Mouse (Mus musculus): ENCODE results near the gene Fto. TPM values are rescaled to one million over a fixed set of nuclear protein-coding genes. Genes with fewer than 3 reads are reported as not detected.
A peak's percentile ranks its signal among the peaks of the same experiment; 100 is the strongest.

The Fto gene
- polyA plus RNA-seq, 1 experiment = 144 TPM

GRCm38 (mm10) chr8:91443911-91444310 lies 130.6 kb downstream of the Fto start:
- TF ChIP-seq CTCF (IDR thresholded peaks at IDR 0.05; ENCODE audit: borderline replicate concordance, extremely low read depth, insufficient read depth, insufficient read length) = no peak
- no peak for TF ChIP-seq POLR2A (IDR thresholded peaks at IDR 0.05; ENCODE audit: borderline replicate concordance, extremely low read depth, insufficient read depth, insufficient read length, poor library complexity, severe bottlenecking)
- DNase-seq (ENCODE audit: low read depth) = no peak

- DNase-seq (ENCODE audit: low read depth) = no peak
- TF ChIP-seq CTCF (IDR thresholded peaks at IDR 0.05; ENCODE audit: borderline replicate concordance, extremely low read depth, insufficient read depth, insufficient read length) (no peak), POLR2A (IDR thresholded peaks at IDR 0.05; ENCODE audit: borderline replicate concordance, extremely low read depth, insufficient read depth, insufficient read length, poor library complexity, severe bottlenecking) (no peak)
Observed at GRCm38 (mm10) chr8:91444636-91445410, 131.5 kb downstream of the Fto start.

GRCm38 (mm10) chr8:91445516-91445915 lies 132.2 kb downstream of the Fto start:
- DNase-seq (ENCODE audit: low read depth) = no peak
- TF ChIP-seq POLR2A (IDR thresholded peaks at IDR 0.05; ENCODE audit: borderline replicate concordance, extremely low read depth, insufficient read depth, insufficient read length, poor library complexity, severe bottlenecking) = no peak
- no peak for TF ChIP-seq CTCF (IDR thresholded peaks at IDR 0.05; ENCODE audit: borderline replicate concordance, extremely low read depth, insufficient read depth, insufficient read length)

GRCm38 (mm10) chr8:91446008-91446407 lies 132.7 kb downstream of the Fto start:
- TF ChIP-seq POLR2A (IDR thresholded peaks at IDR 0.05; ENCODE audit: borderline replicate concordance, extremely low read depth, insufficient read depth, insufficient read length, poor library complexity, severe bottlenecking) = no peak
- no peak for TF ChIP-seq CTCF (IDR thresholded peaks at IDR 0.05; ENCODE audit: borderline replicate concordance, extremely low read depth, insufficient read depth, insufficient read length)
- DNase-seq (ENCODE audit: low read depth) = no peak

GRCm38 (mm10) chr8:91448667-91449329 lies 135.5 kb downstream of the Fto start:
- no peak for DNase-seq (ENCODE audit: low read depth)
- no peak for TF ChIP-seq POLR2A (IDR thresholded peaks at IDR 0.05; ENCODE audit: borderline replicate concordance, extremely low read depth, insufficient read depth, insufficient read length, poor library complexity, severe bottlenecking)
- TF ChIP-seq CTCF (IDR thresholded peaks at IDR 0.05; ENCODE audit: borderline replicate concordance, extremely low read depth, insufficient read depth, insufficient read length) = no peak

GRCm38 (mm10) chr8:91454926-91455325 lies 141.6 kb downstream of the Fto start:
- DNase-seq (ENCODE audit: low read depth) = no peak
- TF ChIP-seq POLR2A (IDR thresholded peaks at IDR 0.05; ENCODE audit: borderline replicate concordance, extremely low read depth, insufficient read depth, insufficient read length, poor library complexity, severe bottlenecking) (no peak), CTCF (IDR thresholded peaks at IDR 0.05; ENCODE audit: borderline replicate concordance, extremely low read depth, insufficient read depth, insufficient read length) (no peak)

GRCm38 (mm10) chr8:91455591-91455990 lies 142.3 kb downstream of the Fto start:
- DNase-seq (ENCODE audit: low read depth) = no peak

GRCm38 (mm10) chr8:91458016-91458415 lies 144.7 kb downstream of the Fto start:
- TF ChIP-seq CTCF (IDR thresholded peaks at IDR 0.05; ENCODE audit: borderline replicate concordance, extremely low read depth, insufficient read depth, insufficient read length) (no peak), POLR2A (IDR thresholded peaks at IDR 0.05; ENCODE audit: borderline replicate concordance, extremely low read depth, insufficient read depth, insufficient read length, poor library complexity, severe bottlenecking) (no peak)
- DNase-seq (ENCODE audit: low read depth) = no peak

More at GRCm38 (mm10) chr8:91455591-91455990, 142.3 kb downstream of the Fto start:
- TF ChIP-seq CTCF (IDR thresholded peaks at IDR 0.05; ENCODE audit: borderline replicate concordance, extremely low read depth, insufficient read depth, insufficient read length) (no peak), POLR2A (IDR thresholded peaks at IDR 0.05; ENCODE audit: borderline replicate concordance, extremely low read depth, insufficient read depth, insufficient read length, poor library complexity, severe bottlenecking) (no peak)

- DNase-seq (ENCODE audit: low read depth) = no peak
- TF ChIP-seq CTCF (IDR thresholded peaks at IDR 0.05; ENCODE audit: borderline replicate concordance, extremely low read depth, insufficient read depth, insufficient read length) (no peak), POLR2A (IDR thresholded peaks at IDR 0.05; ENCODE audit: borderline replicate concordance, extremely low read depth, insufficient read depth, insufficient read length, poor library complexity, severe bottlenecking) (no peak)
Observed at GRCm38 (mm10) chr8:91460965-91461364, 147.6 kb downstream of the Fto start.

GRCm38 (mm10) chr8:91463757-91464156 lies 150.4 kb downstream of the Fto start:
- TF ChIP-seq CTCF (IDR thresholded peaks at IDR 0.05; ENCODE audit: borderline replicate concordance, extremely low read depth, insufficient read depth, insufficient read length) (no peak), POLR2A (IDR thresholded peaks at IDR 0.05; ENCODE audit: borderline replicate concordance, extremely low read depth, insufficient read depth, insufficient read length, poor library complexity, severe bottlenecking) (no peak)

GRCm38 (mm10) chr8:91467463-91467862 lies 154.1 kb downstream of the Fto start:
- no peak for DNase-seq (ENCODE audit: low read depth)
- TF ChIP-seq POLR2A (IDR thresholded peaks at IDR 0.05; ENCODE audit: borderline replicate concordance, extremely low read depth, insufficient read depth, insufficient read length, poor library complexity, severe bottlenecking) = no peak
- no peak for TF ChIP-seq CTCF (IDR thresholded peaks at IDR 0.05; ENCODE audit: borderline replicate concordance, extremely low read depth, insufficient read depth, insufficient read length)

More at GRCm38 (mm10) chr8:91463757-91464156, 150.4 kb downstream of the Fto start:
- peak; percentile 27 for DNase-seq (ENCODE audit: low read depth)

All from brain, embryonic 14.5 days (tissue).